Mouse (Mus musculus) heart, embryonic 10.5 days (tissue): ENCODE results near the gene Tnfsfm13. TPM values are rescaled to one million over a fixed set of nuclear protein-coding genes. Genes with fewer than 3 reads are reported as not detected.
A peak's percentile ranks its signal among the peaks of the same experiment; 100 is the strongest.

Source experiments
- DNase-seq: peaks from one replicate; pipeline ENCODE4 v3.0.0-alpha.2; 2017; ENCODE audit warnings: low spot score
- H3K27ac ChIP-seq: fragments of 300-500 bp; sonication (generic); 2 replicates; pipeline ENCODE4 v1.5.1; 2016; ENCODE audit warnings: mild to moderate bottlenecking
- H3K27me3 ChIP-seq: fragments of 300-500 bp; sonication (generic); 2 replicates; pipeline ENCODE4 v1.6.1; 2016; ENCODE audit warnings: mild to moderate bottlenecking; ENCODE audit not compliant: poor library complexity, insufficient read depth, severe bottlenecking
- H3K36me3 ChIP-seq: fragments of 300-500 bp; sonication (generic); 2 replicates; pipeline ENCODE4 v1.6.1; 2016; ENCODE audit warnings: mild to moderate bottlenecking, moderate library complexity
- H3K4me1 ChIP-seq: fragments of 300-500 bp; sonication (generic); 2 replicates; pipeline ENCODE4 v1.6.1; 2016; ENCODE audit warnings: mild to moderate bottlenecking
- H3K4me3 ChIP-seq: fragments of 300-500 bp; sonication (generic); 2 replicates; pipeline ENCODE4 v1.5.1; 2016; ENCODE audit warnings: mild to moderate bottlenecking, moderate library complexity
- H3K9me3 ChIP-seq: fragments of 300-500 bp; sonication (generic); 2 replicates; pipeline ENCODE4 v1.6.1; 2016; ENCODE audit warnings: mild to moderate bottlenecking, moderate library complexity
- WGBS: fragments of 180-500 bp; shearing (Covaris S2); methylation state at CpG from one replicate; pipeline ENCODE4 v1.1.7; 2016; 5-methylcytosine and 5-hydroxymethylcytosine counted together
- polyA plus RNA-seq: library from polyadenylated mRNA; unstranded; fragments of >200 nt; fragmentation: Nextera tagmentation; extraction: Ambion mirVana; gene quantifications from 2 replicates; pipeline ENCODE4 v1.2.1, GENCODE M21; 2016

Tnfsfm13 gene
- polyA plus RNA-seq, 1 experiment from 2014 or later = 1.8 TPM

GRCm38 (mm10) chr11:69665457-69665960 is 30.4 kb downstream of the Tnfsfm13 start:
- no peaks in the 10 kb centered on the region for H3K9me3 ChIP-seq
- no peaks in the 10 kb centered on the region for H3K27me3 ChIP-seq
- H3K4me1 ChIP-seq = peaks cover 31% of the 10 kb centered on the region
- no peak overlapping the region for H3K4me3 ChIP-seq
- H3K27ac ChIP-seq = 0 out of 2 replicates have a peak overlapping the region, but pooled peaks have one; percentile 16
- H3K36me3 ChIP-seq = peaks cover 68% of the 10 kb centered on the region
- 80% methylated on average over 9 of the region's 9 CpGs for WGBS
- DNase-seq = no peak

- H3K9me3 ChIP-seq = no peaks in the 10 kb centered on the region
- H3K4me3 ChIP-seq = no peak overlapping the region
- 92% methylated on average over 7 of the region's 7 CpGs for WGBS
- DNase-seq = no peak
- H3K27me3 ChIP-seq = no peaks in the 10 kb centered on the region
- peaks cover 61% of the 10 kb centered on the region for H3K36me3 ChIP-seq
- H3K27ac ChIP-seq = no peak overlapping the region
- H3K4me1 ChIP-seq = peaks cover 29% of the 10 kb centered on the region
These were observed 31.1 kb downstream of the Tnfsfm13 start for GRCm38 (mm10) chr11:69664841-69665240.

GRCm38 (mm10) chr11:69663795-69664194 is 32.1 kb downstream of the Tnfsfm13 start:
- peaks cover 57% of the 10 kb centered on the region for H3K36me3 ChIP-seq
- 92% methylated on average over 6 of the region's 6 CpGs for WGBS
- H3K4me1 ChIP-seq = peaks cover 25% of the 10 kb centered on the region
- peak overlapping the region; percentile 97; the same call in 1 of the 2 replicates for H3K27ac ChIP-seq
- no peaks in the 10 kb centered on the region for H3K9me3 ChIP-seq
- no peak overlapping the region for H3K4me3 ChIP-seq
- no peak for DNase-seq
- H3K27me3 ChIP-seq = no peaks in the 10 kb centered on the region

- H3K36me3 ChIP-seq = peaks cover 57% of the 10 kb centered on the region
- peaks cover 27% of the 10 kb centered on the region for H3K4me1 ChIP-seq
- H3K9me3 ChIP-seq = no peaks in the 10 kb centered on the region
- DNase-seq = no peak
- WGBS = 63% methylated on average over 13 of the region's 13 CpGs
- peak overlapping the region; percentile 97 for H3K27ac ChIP-seq
- H3K4me3 ChIP-seq = peak overlapping the region; percentile 67
- no peaks in the 10 kb centered on the region for H3K27me3 ChIP-seq
These were observed 32.8 kb downstream of the Tnfsfm13 start for GRCm38 (mm10) chr11:69662967-69663671.

GRCm38 (mm10) chr11:69662213-69662966 is 33.5 kb downstream of the Tnfsfm13 start, which contains the start of gene Mpdu1:
Gene Mpdu1, minus strand, starts transcription at chr11:69662642.
- WGBS = under 1% methylated on average over 48 of the region's 48 CpGs
- Histone ChIP-seq H3K4me1 (peaks cover 29% of the 10 kb centered on the region), H3K9me3 (no peaks in the 10 kb centered on the region), H3K36me3 (peaks cover 57% of the 10 kb centered on the region), H3K4me3 (peak within 1 kb of the TSS; percentile 67), H3K27ac (peak within 1 kb of the TSS; percentile 97), H3K27me3 (no peaks in the 10 kb centered on the region)
- DNase-seq = peak; percentile 98

GRCm38 (mm10) chr11:69661221-69661881 is 34.5 kb downstream of the Tnfsfm13 start:
- WGBS = 72% methylated on average over 3 of the region's 3 CpGs
- no peak for DNase-seq
- H3K27ac ChIP-seq = peak overlapping the region; percentile 97
- H3K27me3 ChIP-seq = no peaks in the 10 kb centered on the region
- no peaks in the 10 kb centered on the region for H3K9me3 ChIP-seq
- H3K36me3 ChIP-seq = peaks cover 60% of the 10 kb centered on the region
- peak overlapping the region; percentile 67 for H3K4me3 ChIP-seq
- H3K4me1 ChIP-seq = peaks cover 38% of the 10 kb centered on the region

- Histone ChIP-seq H3K9me3 (no peaks in the 10 kb centered on the region), H3K4me3 (no peak overlapping the region), H3K27ac (peak overlapping the region; percentile 67; the same call in 1 of the 2 replicates), H3K27me3 (no peaks in the 10 kb centered on the region), H3K4me1 (peaks cover 46% of the 10 kb centered on the region), H3K36me3 (peaks cover 58% of the 10 kb centered on the region)
- WGBS = 82% methylated on average over 15 of the region's 15 CpGs
- DNase-seq = no peak
These were observed 38.4 kb downstream of the Tnfsfm13 start for GRCm38 (mm10) chr11:69657462-69657881.

GRCm38 (mm10) chr11:69656617-69657461 is 39.1 kb downstream of the Tnfsfm13 start:
- peaks cover 64% of the 10 kb centered on the region for H3K36me3 ChIP-seq

GRCm38 (mm10) chr11:69656065-69656455 is 39.8 kb downstream of the Tnfsfm13 start:
- Histone ChIP-seq H3K9me3 (no peaks in the 10 kb centered on the region), H3K4me1 (peaks cover 38% of the 10 kb centered on the region), H3K27ac (no peak overlapping the region), H3K27me3 (no peaks in the 10 kb centered on the region), H3K36me3 (peaks cover 72% of the 10 kb centered on the region), H3K4me3 (no peak overlapping the region)
- WGBS = 81% methylated on average over 5 of the region's 5 CpGs
- DNase-seq = no peak

More at GRCm38 (mm10) chr11:69656617-69657461, 39.1 kb downstream of the Tnfsfm13 start:
- WGBS = 74% methylated on average over 10 of the region's 10 CpGs
- Histone ChIP-seq H3K27ac (peak overlapping the region; percentile 67; the same call in 1 of the 2 replicates), H3K27me3 (no peaks in the 10 kb centered on the region), H3K9me3 (no peaks in the 10 kb centered on the region), H3K4me3 (no peak overlapping the region), H3K4me1 (peaks cover 46% of the 10 kb centered on the region)
- DNase-seq = no peak

GRCm38 (mm10) chr11:69655264-69656064 is 40.4 kb downstream of the Tnfsfm13 start, which contains the start of gene Sox15:
Gene Sox15, plus strand, starts transcription at chr11:69655314.
- Histone ChIP-seq H3K4me1 (peaks cover 38% of the 10 kb centered on the region), H3K36me3 (peaks cover 78% of the 10 kb centered on the region), H3K27me3 (no peaks in the 10 kb centered on the region), H3K27ac (peak within 1 kb of the TSS; percentile 59), H3K9me3 (no peaks in the 10 kb centered on the region), H3K4me3 (peak within 1 kb of the TSS; percentile 13; the same call in 1 of the 2 replicates)
- WGBS = 24% methylated on average over 34 of the region's 34 CpGs
- DNase-seq = peak; percentile 89

GRCm38 (mm10) chr11:69654760-69655159 is 41.1 kb downstream of the Tnfsfm13 start:
- peaks cover 85% of the 10 kb centered on the region for H3K36me3 ChIP-seq
- H3K4me3 ChIP-seq = peak overlapping the region; percentile 13; the same call in 1 of the 2 replicates
- H3K9me3 ChIP-seq = no peaks in the 10 kb centered on the region
- DNase-seq = no peak
- H3K27ac ChIP-seq = peak overlapping the region; percentile 59
- no peaks in the 10 kb centered on the region for H3K27me3 ChIP-seq
- 39% methylated on average over 9 of the region's 9 CpGs for WGBS
- H3K4me1 ChIP-seq = peaks cover 38% of the 10 kb centered on the region
